Mouse (Mus musculus): ENCODE data around the gene Ocln.
"Not testable (repeated sequence)": the region's sequence is repeated elsewhere in the genome, so short reads cannot be mapped to it uniquely, and the experiment has no call there.

Gene Ocln

DNA sequence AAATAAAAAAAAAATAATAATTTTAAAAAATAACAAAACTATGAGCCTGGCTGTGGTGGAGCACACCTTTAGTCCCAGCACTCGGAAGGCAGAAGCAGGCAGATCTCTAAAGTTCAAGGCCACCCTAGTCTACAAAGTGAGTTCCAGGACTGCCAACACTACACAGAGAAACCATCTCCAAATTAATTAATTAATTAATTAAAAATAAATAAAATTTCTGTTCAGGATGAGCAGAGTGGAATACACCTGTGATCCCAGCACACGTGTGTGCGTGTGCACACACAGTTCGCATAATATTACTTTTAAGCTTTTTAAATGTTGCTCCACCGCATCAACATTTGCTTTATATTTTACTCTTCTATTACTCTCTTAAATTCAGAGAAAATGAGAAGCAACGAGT, 60.9 kb downstream of the Ocln start:
- DNase-seq = no peak

DNA sequence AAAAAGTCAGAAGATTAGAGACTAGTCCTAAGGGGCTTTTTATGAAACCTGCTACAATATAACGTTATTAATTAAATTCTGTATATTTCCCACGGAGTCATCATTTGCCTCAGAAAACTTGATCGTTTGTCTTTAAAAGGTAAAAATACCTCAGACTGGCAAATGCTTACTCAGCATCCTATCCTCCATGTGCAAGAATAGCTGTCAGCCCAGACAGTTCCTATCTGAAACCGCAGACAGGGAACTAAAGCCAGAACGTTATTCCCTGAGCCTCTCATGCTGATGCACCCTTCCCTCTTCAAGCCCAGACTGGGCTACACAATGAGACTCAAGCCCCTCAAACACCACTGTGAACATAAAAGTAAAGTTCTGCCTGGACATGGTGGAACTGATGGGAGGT, 62.1 kb downstream of the Ocln start:
- no peak for DNase-seq

DNA sequence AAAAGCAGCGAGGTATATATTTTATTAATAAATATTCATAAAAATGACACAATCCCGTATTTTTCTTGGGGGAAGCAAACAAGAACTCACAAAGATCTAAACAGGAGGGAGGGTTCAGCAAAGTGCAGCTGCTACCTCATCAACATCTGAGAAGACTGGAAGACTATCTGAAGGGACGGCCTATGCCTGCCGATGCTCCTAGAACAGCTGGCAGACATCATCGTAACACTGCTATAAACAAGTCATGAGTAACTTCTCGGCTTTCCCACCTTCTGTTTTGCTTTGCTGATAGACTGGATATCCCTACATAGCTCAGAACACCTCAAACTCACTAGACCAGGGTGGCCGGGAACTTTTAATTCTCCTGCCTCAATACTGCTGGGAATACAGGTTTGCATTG, 68.9 kb downstream of the Ocln start:
- no peak for DNase-seq

DNA sequence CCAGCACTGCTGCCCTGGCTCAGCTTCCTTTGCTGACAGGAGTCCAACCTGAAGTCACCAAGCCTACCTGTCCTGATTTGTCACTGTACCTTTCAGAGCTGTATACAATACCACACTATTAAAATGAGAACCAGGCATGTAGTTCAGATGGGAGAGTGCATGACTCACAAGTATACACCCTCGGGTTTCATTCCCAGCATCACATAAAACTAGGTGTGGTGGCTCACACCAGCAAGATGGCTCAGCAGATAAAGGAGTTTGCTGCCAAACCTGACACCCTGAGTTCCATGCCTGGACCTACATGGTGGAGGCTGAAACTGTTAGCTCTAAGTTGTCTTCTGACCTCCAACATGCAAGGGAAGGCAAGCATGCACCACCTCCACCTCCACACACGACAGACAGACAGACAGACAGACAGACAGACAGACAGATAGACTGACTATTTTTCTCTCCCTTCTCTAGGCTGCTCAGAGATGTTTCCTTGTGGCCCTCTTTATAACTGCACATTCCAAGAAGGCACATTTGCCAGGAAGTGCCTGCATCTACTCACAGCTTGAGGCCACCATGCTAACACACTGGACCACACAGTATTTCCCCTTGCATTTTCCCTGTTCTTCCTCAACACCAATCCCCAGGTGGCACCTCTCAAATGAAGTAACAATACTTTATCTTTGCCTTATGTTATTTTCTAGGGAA, 88.8 kb downstream of the Ocln start:
- DNase-seq = no peak

DNA sequence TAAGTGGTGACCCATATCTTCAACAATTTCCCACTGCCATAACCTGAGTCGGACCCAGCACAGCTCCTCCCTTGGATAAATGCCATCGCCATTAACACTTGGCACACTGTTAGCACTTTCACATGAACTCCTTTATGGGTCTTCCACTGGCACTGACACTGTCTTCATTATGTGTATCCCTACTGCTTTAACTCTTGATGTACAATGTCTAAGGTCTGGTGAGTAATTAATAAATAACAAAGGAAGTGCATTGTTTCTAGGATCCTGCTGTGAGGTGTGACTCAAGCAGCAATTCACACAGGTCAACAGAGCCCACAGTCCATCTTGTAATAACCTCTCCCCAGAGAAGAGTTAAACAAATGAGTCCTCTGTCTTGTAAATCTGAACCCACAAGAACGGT, 91.2 kb downstream of the Ocln start:
- DNase-seq = no peak

DNA sequence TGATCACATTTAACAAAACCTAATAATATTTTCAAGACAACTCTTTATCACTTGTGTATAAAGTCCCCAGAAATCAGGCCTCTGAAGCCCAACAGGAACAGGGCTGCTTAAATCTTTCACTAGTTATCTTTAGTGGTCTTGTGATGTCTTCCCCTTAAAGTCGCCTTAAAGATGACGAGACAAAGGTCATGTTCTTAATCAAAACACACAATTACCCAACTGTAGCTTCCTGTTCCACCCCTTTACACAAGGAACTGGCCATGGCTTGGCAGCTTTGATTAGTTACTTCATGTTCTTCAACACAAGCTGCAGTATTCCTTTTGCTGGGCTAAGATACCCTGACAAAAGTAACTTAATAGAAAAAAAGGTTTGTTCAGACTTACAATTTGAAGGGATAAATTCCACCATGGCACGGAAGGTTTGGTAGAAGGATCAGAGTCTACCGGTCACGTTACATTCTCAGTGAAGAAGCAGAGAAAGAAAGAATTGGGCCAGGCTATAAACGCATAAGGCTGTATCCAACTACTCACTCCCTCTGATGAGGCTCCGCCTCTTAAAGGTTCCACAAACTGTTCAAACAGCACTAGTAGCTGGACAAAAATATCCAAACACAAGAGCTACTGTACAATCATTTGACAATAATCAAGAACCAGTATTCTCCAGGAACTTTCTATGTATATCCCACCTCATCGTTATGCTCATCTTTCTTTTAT, 99.9 kb downstream of the Ocln start, which contains the start of gene Naip1:
Naip1 (minus strand) TSS at position 455 of the 713 bp plus-strand sequence.
- DNase-seq = not testable (repeated sequence)

DNA sequence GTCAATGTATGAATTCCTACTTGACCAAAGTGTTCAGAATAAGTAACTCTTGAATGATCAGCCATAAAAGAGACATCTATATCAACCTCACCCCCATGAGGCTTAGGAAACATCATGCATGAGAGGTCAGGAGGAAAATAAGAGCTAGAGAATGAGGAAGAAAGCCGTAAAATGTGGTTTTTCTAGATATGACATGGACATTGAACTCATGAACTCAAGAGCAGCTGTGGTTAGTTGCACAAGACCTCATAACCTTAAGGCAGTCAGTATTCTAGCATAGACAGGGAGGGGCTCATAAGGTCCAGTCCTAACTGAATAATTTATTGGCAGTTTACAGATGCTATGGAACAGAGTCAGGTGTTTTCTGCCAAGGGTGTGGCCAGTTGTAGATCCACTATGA, 103.0 kb downstream of the Ocln start:
- no peak for DNase-seq

All from cerebellum, adult 9-11 months (tissue).